Mouse (Mus musculus) midbrain, embryonic 16.5 days (tissue): ENCODE measurements around the gene Als2cl. TPM values are rescaled to one million over a fixed set of nuclear protein-coding genes. Genes with fewer than 3 reads are reported as not detected.

ENCODE experiments used
- ATAC-seq: fragments of 200-750 bp; cut with Nextera tagmentation; 2 replicates; pipeline ENCODE4 v1.8.0; 2017; ENCODE audit warnings: moderate TSS enrichment
- H3K27ac ChIP-seq: fragments of 300-500 bp; sonication (generic); 2 replicates; pipeline ENCODE4 v1.5.1; 2014; ENCODE audit warnings: mild to moderate bottlenecking, low read length, mixed read lengths
- H3K27me3 ChIP-seq: fragments of 300-500 bp; sonication (generic); 2 replicates; pipeline ENCODE4 v1.6.1; 2014; ENCODE audit warnings: low read depth, low read length, mixed read lengths; ENCODE audit not compliant: control insufficient read depth, insufficient read depth
- H3K36me3 ChIP-seq: fragments of 300-500 bp; sonication (generic); 2 replicates; pipeline ENCODE4 v1.6.1; 2014; ENCODE audit warnings: mild to moderate bottlenecking, low read length, moderate library complexity, mixed read lengths; ENCODE audit not compliant: control insufficient read depth, insufficient read depth
- H3K4me1 ChIP-seq: fragments of 300-500 bp; sonication (generic); 2 replicates; pipeline ENCODE4 v1.6.1; 2014; ENCODE audit warnings: mild to moderate bottlenecking, low read length, mixed read lengths; ENCODE audit not compliant: control insufficient read depth, insufficient read depth
- H3K4me2 ChIP-seq: fragments of 300-500 bp; sonication (generic); 2 replicates; pipeline ENCODE4 v1.6.1; 2014; ENCODE audit warnings: mild to moderate bottlenecking, low read length, mixed read lengths
- H3K4me3 ChIP-seq: fragments of 300-500 bp; sonication (generic); 2 replicates; pipeline ENCODE4 v1.5.1; 2014; ENCODE audit warnings: low read depth, mild to moderate bottlenecking, low read length, moderate library complexity, mixed read lengths
- H3K9ac ChIP-seq: fragments of 300-500 bp; sonication (generic); 2 replicates; pipeline ENCODE4 v1.6.1; 2014; ENCODE audit warnings: low read depth, low read length, mixed read lengths
- H3K9me3 ChIP-seq: fragments of 300-500 bp; sonication (generic); replicated peaks from 2 replicates; pipeline ENCODE4 v1.6.1; 2014; ENCODE audit warnings: mild to moderate bottlenecking, low read length, mixed read lengths; ENCODE audit not compliant: control insufficient read depth, poor library complexity, severe bottlenecking
- WGBS: fragments of 180-500 bp; shearing (Covaris S2); extraction: QIAGEN DNeasy Blood & Tissue Kit; methylation state at CpG from one replicate; pipeline ENCODE4 v1.1.7; 2014; 5-methylcytosine and 5-hydroxymethylcytosine counted together
- polyA plus RNA-seq: library from polyadenylated mRNA; unstranded; fragments of >200 nt; fragmentation: Nextera tagmentation; extraction: Ambion mirVana; gene quantifications from 2 replicates; pipeline ENCODE4 v1.2.1, GENCODE M21; 2015

The Als2cl gene
- polyA plus RNA-seq, 1 experiment from 2014 or later, result 2.5 TPM

DNA sequence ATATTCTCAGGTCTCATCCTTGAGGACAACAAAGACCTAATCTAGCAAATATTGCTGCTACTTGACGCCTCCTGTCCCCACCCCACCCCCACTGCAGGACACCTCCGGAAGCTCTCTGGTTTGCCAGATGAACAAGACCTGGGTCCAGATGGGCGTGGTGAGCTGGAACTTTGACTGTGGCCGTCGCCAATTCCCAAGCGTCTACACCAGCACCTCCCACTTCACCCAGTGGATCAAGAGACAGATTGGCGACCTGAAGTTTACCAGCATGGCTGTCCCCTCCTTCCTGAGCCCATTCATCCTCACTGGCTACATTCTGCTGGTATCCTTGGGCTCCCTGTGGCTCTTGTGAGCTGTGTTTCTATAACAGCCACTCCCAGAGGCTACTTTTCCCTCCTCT lies 23.8 kb upstream of the Als2cl start:
- Histone ChIP-seq H3K9me3 (no peaks in the 10 kb centered on the region), H3K4me2 (no peak overlapping the region), H3K4me3 (no peak overlapping the region), H3K27ac (no peak overlapping the region), H3K9ac (no peak overlapping the region), H3K36me3 (no peaks in the 10 kb centered on the region), H3K27me3 (peaks cover 11% of the 10 kb centered on the region), H3K4me1 (peaks cover 5% of the 10 kb centered on the region; the same call in 1 of the 2 replicates)
- no peak for ATAC-seq
- whole genome bisulfite sequencing, result 79% methylated on average over 7 of the region's 7 CpGs

DNA sequence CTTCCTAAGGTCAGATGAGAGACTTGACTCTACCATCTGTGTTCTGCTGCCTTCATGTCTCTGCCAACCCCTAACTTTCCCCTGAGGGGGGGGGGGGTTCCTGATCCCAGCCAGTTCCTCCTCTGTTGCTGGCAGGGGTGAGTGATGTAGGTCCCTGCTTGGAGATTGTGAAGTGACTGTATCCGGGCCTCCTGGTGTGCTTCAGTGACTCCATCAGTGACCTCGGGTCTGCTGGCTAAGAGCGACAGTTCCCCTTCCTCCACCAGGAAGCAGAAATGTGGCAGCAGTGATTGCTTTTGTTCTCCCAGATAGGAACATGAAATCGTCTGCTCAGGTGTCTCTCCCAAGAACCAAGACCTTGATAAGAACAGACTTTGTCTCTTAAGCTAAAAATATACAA lies 22.8 kb upstream of the Als2cl start:
- no peak overlapping the region for H3K4me2 ChIP-seq
- no peak overlapping the region for H3K4me3 ChIP-seq
- H3K36me3 ChIP-seq, result no peaks in the 10 kb centered on the region
- 74% methylated on average over 4 of the region's 4 CpGs for WGBS
- H3K9me3 ChIP-seq, result no peaks in the 10 kb centered on the region
- peaks cover 11% of the 10 kb centered on the region for H3K27me3 ChIP-seq
- peaks cover 5% of the 10 kb centered on the region; the same call in 1 of the 2 replicates for H3K4me1 ChIP-seq
- ATAC-seq, result no peak
- H3K27ac ChIP-seq, result no peak overlapping the region
- H3K9ac ChIP-seq, result no peak overlapping the region

DNA sequence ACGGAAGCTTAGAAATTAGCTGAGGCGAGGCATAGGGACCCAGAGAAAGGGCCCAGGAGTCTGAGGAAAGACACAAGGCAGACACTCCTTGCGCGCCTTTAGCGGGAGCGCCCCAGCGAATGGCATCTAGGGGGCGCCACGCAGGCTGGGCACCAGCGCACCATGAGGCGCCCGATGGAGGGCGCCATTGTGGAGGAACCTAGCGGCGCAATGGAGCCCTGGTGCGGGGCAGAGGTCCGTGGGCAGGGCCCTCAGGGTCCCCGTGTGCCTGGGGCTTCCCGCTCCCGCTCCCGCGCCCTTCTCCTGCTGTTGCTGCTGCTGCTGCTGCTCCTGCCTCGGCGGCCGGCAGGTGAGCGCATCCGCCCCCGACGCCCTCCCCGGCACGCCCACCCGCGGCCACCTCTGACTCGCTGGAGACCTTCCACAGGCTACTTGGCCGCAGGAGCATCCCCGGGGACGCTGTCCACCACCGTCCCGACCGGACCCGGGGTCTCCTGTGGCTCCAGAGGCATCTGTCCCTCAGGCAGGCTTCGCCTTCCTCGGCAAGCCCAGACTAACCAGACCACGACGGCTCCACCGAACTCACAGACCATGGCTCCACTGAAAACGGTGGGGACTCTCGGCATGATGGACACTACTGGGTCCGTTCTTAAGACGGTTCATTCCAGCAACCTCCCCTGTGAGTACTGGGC lies 21.7 kb upstream of the Als2cl start, which contains the start of gene Prss50:
TSS of gene Prss50 (plus strand) at position 187 of the 692 bp plus-strand sequence.
- Histone ChIP-seq H3K9ac (peak within 1 kb of the TSS; percentile 20; the same call in 1 of the 2 replicates), H3K4me2 (peak within 1 kb of the TSS; percentile 53), H3K4me1 (peaks cover 5% of the 10 kb centered on the region; the same call in 1 of the 2 replicates), H3K36me3 (no peaks in the 10 kb centered on the region), H3K9me3 (no peaks in the 10 kb centered on the region), H3K27me3 (peaks cover 11% of the 10 kb centered on the region), H3K4me3 (peak within 1 kb of the TSS; percentile 25), H3K27ac (no peak within 1 kb of the TSS)
- no peak for ATAC-seq
- 14% methylated on average over 33 of the region's 50 CpGs for WGBS

DNA sequence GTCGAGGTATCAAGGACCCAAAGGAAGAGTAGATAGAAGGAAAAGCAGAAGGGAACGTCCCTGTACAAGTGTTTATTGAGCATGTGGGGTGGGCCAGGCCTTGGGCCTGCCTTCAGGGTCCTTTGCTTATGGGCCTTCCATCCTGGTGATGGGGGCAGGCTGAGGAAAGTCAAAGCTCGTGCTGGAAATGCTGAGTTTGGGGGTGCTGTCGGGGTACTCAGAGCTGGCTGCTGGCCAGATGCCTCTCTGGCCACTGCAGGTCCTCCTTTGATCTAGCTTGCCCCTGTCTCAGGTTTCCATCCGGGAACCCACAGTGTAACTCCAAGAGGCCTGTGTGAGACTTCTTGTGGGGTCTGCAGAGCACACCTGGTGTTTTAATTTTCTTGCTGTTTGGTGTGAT lies 21.1 kb upstream of the Als2cl start:
- Histone ChIP-seq H3K27me3 (peaks cover 11% of the 10 kb centered on the region), H3K4me2 (no peak overlapping the region), H3K4me1 (peaks cover 5% of the 10 kb centered on the region; the same call in 1 of the 2 replicates), H3K9ac (no peak overlapping the region), H3K27ac (no peak overlapping the region), H3K36me3 (no peaks in the 10 kb centered on the region), H3K9me3 (no peaks in the 10 kb centered on the region), H3K4me3 (no peak overlapping the region)
- no peak for ATAC-seq
- WGBS, result 56% methylated on average over 5 of the region's 5 CpGs

DNA sequence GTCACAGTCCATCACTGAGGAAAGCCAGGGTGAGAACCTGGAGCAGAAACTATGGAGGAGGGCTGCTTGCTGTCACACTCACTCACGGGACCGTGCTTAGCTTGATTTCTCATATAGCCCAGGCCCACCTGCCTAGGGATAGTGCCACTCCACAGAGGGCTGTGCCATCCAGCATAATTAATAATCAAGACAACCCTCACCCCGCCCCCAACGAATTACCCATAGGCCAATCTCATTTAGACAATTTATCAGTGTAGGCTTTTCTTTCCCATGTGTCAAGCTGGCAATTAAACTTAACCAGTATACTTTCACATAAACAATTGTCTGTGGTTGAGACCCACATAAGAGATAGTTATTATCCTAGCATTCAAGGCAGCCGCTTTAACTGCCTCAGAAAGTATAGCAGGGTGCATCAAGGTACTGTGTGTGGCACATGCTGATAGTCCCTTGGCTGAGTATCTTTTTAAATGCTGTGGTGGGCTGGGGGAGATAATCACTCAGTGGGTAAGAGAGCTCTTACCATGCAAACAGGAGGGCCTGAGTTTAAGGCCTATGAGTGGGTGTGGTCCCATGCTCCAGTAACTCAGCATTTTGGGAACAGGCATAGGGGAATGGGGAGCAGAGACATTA lies 20.6 kb upstream of the Als2cl start:
- no peak for ATAC-seq
- Histone ChIP-seq H3K9ac (no peak overlapping the region), H3K4me3 (no peak overlapping the region), H3K27me3 (peaks cover 11% of the 10 kb centered on the region), H3K4me2 (no peak overlapping the region), H3K4me1 (peaks cover 5% of the 10 kb centered on the region; the same call in 1 of the 2 replicates), H3K27ac (no peak overlapping the region), H3K36me3 (no peaks in the 10 kb centered on the region), H3K9me3 (no peaks in the 10 kb centered on the region)
- 91% methylated on average over 5 of the region's 5 CpGs for WGBS

DNA sequence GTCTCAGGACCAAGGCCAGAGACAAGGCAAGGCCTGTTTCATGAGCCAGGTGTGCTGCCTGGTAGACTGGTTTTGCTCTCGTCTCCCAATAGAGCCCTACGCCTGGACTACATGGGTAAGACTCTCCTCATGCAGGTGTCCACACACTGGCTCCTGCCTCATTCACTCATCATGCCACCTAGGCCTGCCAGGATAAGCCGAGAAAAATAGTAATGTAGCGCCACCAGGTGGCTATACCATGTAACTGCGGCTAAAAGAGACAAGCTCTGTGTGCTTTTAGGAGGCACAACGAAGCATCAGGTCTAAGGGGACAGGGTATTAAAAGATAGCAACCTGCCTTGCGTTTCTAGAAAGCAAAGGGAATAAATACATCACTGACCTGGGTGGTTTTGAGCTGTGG lies 8.6 kb upstream of the Als2cl start:
- Histone ChIP-seq H3K36me3 (no peaks in the 10 kb centered on the region), H3K4me3 (no peak overlapping the region), H3K9me3 (no peaks in the 10 kb centered on the region), H3K9ac (no peak overlapping the region), H3K27ac (no peak overlapping the region), H3K27me3 (peaks cover 3% of the 10 kb centered on the region), H3K4me1 (peaks cover 22% of the 10 kb centered on the region), H3K4me2 (no peak overlapping the region)
- ATAC-seq, result no peak
- 20% methylated on average over 7 of the region's 7 CpGs for WGBS

DNA sequence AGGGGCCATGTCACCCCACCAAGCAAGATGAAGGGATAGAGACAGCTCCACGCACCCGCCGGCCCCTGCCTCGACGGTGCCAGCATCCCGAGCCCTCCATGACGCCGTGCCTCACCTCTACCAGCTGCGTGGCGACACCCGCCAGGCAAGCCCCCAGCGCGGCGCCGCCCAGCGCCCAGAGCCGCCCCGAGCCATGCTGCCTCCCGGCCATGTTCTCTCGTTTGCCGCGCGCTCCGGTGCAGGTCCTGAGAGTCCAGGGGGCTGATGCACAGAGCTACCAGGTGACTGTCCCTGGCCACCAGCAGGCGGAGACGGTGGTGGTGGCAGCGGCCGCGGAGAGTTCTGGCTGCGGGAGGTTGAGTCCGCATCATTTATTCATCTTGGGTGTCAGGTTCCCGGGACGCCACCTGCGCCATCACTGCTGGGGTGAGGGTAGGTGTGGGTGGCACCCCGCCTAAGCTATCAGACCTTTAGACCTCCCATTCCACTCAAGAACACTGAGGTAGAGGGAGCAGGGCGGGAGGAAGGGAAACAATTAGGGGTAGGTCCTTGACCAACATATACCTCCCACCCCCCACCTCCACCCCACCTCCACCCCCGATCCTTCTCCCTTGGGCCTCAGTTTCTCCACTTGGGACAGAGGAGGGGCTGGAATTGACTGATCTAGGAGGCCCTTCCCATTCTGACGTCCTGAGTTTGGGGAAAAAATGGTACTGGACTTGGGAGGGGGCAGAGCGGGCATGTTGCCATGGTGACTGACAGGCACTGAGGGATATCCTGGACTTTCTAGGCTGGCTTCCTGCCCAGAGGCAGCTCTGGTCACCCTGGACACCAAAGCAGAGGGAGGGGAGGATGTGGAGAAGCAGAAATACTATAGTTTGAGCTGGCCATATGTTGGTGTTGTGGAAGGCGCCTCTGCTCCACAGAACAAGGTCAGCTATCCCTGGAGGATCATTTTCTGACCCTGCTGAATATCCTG lies 5.7 kb upstream of the Als2cl start:
- Histone ChIP-seq H3K27me3 (peaks cover 4% of the 10 kb centered on the region), H3K4me2 (peak overlapping the region; percentile 80), H3K36me3 (no peaks in the 10 kb centered on the region), H3K4me3 (peak overlapping the region; percentile 44), H3K9ac (peak overlapping the region; percentile 71), H3K4me1 (peaks cover 22% of the 10 kb centered on the region), H3K9me3 (no peaks in the 10 kb centered on the region), H3K27ac (peak overlapping the region; percentile 22; the same call in 1 of the 2 replicates)
- WGBS, result 8% methylated on average over 40 of the region's 40 CpGs
- ATAC-seq, result peak; percentile 77

DNA sequence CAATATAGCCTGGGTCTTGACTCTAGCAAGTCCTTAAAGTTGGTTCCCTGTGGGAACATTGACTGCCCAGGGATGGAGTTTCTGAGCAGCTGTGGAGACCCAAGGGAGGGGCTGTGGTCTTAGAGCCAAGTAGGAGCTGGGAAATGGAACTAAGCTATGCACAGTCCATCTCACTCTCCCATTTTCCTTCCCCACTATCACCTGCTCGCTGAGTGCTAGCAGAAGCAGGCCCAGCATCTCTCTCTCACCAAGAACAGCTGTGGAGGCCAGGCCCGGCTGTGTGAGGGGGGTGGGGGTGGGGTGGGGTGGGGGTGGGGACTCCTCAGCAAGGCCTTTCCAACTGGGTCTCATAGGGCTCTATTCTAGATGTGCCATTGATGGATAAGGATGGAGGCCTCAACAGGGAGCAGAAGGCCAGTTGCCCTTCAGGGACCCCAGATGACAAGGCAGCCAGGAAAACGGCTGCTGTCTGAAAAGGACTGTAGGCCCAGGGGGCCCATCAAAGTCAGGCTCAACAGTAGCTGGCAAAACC lies 4.9 kb upstream of the Als2cl start:
- ATAC-seq, result peak; percentile 6; the same call in 1 of the 2 replicates
- peaks cover 22% of the 10 kb centered on the region for H3K4me1 ChIP-seq
- H3K4me2 ChIP-seq, result peak overlapping the region; percentile 80; the same call in 1 of the 2 replicates
- H3K36me3 ChIP-seq, result no peaks in the 10 kb centered on the region
- no peak overlapping the region for H3K4me3 ChIP-seq
- H3K9me3 ChIP-seq, result no peaks in the 10 kb centered on the region
- peaks cover 10% of the 10 kb centered on the region for H3K27me3 ChIP-seq
- 9% methylated on average over 3 of the region's 3 CpGs for WGBS
- no peak overlapping the region for H3K9ac ChIP-seq
- peak overlapping the region; percentile 8; the same call in 1 of the 2 replicates for H3K27ac ChIP-seq
